Mouse (Mus musculus) mouse trophoblast stem cell (cell line): ENCODE results near the gene Tssc4.

Experiments
- in situ Hi-C, 2 experiments: fragments of 300-500 bp; cut with MseI, MboI; formaldehyde crosslinking; loops; 2 replicates in 1 of 2; 3 replicates in 1 of 2; pipeline ENCODE4 v1.15.1; 2025

Tssc4 gene

GRCm38 (mm10) chr7:143044826-143045206 is 24.2 kb upstream of the Tssc4 start:
- in situ Hi-C loops, result no loop called here

- in situ Hi-C loops, result no loop called here
Observed at GRCm38 (mm10) chr7:143046358-143046757, 22.7 kb upstream of the Tssc4 start.

DNA sequence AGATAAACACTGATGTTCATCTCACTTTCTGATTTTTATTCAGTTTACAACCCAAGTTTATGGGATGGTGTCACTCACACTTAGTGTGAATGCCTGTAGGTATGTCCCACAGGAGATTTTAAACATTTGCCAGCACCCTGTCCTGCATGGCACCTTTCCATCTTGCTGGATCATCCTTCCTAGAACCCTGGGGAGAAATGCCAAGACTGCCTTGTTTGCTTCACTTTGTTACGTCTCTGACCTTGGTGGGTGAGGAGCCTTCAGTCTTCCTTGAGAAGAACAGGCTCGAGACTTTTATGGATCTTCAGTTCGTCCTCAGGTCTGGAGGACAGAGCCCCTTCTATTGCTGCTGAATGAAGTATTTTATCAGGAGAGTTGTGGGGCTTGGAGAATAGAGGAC is 19.7 kb upstream of the Tssc4 start:
- in situ Hi-C loops, result no loop called here

GRCm38 (mm10) chr7:143049841-143050816 is 18.9 kb upstream of the Tssc4 start:
- in situ Hi-C loops, result no loop called here

GRCm38 (mm10) chr7:143051316-143051715 is 17.7 kb upstream of the Tssc4 start:
- in situ Hi-C loops, result no loop called here

DNA sequence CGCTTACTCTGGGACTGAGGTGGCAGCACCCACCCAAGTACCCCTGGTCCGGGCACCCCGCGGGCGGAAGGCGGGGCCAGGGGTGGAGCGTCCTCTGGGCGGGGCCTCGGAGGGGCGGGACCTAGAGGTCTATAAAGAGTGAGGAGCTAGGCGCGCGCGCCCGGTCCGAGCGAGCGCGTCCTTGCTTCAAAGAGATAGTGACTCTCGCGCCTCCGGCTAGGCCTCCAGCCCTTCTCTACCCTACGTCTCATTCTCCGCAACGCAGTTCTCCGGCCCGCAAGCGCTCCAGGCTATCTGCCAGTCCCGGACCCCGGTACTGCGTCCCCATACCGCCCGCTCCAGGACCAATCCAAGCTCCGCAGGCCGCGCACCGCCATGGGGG is 16.4 kb upstream of the Tssc4 start, which contains the start of gene Cd81:
Gene Cd81, plus strand, starts transcription at position 114 of the 382 bp plus-strand sequence.
- in situ Hi-C loops, result no loop called here

DNA sequence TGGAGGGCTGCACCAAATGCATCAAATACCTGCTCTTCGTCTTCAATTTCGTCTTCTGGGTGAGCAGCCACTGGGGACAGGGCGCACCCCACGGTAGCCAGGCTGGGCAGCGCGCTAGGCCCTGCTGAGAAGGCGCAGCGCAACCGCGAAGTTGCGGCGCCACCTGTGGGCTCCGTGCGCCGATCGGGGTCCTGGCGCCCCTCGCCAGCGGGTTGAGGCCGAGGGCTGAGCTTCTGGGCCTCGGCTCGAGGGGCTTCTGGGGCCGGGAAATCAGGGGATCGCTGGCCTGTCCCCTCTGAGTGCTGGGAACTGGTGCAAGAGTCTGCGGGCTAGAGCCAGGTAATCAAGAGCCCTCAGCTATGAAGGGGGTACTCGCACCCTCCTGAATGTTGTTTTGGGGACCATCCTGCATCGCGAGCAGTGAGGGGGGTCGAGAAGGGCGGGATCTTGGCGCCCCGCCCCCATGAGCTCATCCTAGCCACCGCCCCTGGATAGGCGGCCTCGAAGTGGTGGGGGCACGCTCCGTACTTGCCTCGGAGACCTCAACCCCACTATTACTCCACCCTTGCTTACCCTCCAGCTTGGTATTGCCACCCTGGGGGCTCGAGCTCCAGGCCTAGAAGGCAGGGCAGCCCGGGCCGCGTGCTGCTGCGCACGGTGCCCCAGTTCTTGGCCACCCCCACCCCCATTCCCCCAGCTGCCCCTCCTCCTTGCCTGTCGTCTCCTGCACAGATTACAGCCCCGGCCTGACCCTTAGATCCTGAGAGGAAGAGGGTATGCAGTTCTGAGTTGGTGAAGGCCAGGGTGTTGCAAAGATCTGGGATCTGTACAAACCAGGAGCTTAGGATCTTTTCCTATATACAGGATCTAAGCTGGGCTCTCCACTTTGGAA is 15.8 kb upstream of the Tssc4 start:
- in situ Hi-C loops, result no loop called here

- in situ Hi-C loops, result no loop called here
Observed at GRCm38 (mm10) chr7:143053961-143054611, 15.0 kb upstream of the Tssc4 start.

- in situ Hi-C loops, result no loop called here
Observed at GRCm38 (mm10) chr7:143054612-143054965, 14.5 kb upstream of the Tssc4 start.

DNA sequence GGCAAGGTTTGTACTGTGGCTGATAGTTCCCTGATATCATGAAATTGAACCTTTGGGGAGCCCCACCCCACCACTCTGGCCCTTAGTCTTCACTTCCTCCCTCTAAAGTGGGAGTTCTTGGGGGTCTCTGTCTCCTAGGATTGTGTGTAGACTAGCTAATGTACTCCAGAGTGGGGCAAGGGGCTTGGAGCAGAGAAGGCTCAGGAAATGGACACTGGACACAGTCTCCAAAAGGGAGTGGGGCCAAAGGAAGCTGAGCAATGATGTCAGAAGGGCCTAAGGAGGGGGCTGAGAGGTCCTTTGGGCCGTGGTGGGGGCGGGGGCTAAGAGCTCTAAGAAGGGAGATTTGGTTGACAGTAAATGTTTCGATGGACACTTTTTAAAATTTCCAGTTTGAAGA is 14.0 kb upstream of the Tssc4 start:
- in situ Hi-C loops, result no loop called here

- in situ Hi-C loops, result no loop called here
Observed at GRCm38 (mm10) chr7:143055499-143056186, 13.4 kb upstream of the Tssc4 start.

DNA sequence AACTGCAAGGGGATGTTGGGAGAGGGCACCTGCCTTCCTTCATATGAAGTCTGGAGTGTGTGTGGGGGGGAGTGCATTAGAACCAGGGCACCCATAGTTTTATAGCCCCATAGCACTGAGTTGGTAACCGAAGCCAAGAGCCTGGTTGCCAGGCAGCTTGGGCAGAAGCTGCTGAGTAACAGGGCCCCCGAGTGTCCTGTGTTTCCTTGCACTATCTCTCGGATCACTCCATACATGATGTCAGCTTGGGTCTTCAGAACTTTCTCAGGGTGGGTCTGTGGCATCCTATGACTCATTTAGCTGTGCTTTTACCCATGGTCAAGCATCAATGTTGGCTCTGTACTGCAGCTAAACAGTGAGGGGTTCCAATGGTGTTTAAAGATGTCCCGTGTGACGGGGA is 12.0 kb upstream of the Tssc4 start:
- in situ Hi-C loops, result no loop called here

DNA sequence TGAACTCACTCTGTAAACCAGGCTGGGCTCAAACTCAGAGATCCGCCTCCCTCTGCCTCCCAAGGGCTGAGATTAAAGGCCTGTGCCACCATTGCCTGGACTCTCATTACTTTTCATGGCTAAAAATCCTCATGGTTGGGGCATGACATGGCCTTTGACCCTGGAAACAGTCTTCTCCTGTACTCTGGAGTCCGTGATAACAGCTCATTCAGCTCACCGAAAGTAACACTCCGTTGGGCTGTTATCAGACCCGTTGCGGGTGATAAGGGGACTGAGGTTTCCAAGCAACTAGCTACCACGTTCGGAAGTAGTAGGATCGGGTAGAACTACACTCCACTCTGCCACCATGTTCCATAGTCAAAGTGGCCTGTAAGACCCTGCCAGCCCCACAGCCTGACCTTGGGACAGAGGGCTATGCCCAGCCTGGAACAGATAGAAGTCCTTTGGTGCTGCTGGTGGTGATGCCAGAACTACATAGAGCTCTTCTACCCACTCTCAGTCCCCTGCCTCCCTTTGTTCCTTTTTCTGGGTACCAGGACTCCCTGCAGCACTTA is 11.3 kb upstream of the Tssc4 start:
- in situ Hi-C loops, result no loop called here

DNA sequence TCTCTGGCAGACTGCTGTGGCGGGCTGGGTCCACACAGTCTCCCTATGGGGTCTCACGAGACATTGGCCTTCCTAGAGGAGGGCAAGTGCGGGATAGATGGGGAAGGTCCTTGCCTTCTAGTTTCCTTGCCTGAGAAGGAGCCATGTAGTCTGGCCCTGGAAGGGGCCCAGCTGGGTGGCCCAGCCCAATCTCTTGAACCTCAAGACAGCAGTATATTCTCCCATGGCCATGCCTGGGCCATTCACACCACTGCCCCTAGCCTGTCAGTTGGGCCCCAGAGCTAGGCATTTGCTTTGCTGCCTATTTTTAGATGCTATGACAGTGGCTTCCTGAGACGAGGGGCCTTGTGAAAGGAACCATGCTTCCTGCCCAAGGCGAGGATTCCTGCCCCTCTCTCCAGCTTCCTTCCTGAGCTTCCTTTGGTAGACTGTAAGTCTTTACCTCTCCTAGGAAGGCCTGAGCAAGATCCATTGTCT is 10.8 kb upstream of the Tssc4 start:
- in situ Hi-C loops, result no loop called here

DNA sequence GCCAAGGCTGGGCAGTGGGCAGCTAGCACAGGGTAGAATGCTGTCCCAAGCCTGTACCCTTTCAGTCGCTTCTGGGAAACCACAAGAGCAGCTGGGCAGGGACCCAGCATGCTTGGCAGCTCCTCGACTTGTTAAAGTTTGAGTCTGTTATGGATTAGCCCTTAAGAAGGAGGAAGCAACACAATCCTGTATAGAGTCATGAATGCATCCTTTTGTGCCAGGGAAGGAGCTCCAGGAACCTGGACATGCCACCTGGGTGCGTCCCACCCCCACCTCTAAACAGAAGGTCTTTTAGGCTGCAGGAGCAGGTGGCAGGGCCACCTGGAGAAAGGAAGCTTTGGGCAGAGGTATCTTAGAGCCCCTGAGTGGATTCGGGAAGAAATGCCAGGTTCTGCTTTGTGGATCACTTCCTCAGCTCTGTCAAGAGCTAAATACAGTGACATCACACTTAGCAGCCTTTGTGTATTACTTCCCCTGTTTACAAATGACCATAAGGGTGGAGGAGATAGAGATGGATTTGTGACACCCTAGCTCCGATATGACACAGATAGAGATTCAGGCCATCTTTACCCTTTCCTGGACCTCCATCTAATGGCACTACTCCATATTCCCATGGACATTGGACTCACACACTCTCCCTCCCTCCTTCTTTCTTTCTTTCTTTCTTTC is 9.7 kb upstream of the Tssc4 start:
- in situ Hi-C loops, result no loop called here

GRCm38 (mm10) chr7:143062704-143063103 is 6.3 kb upstream of the Tssc4 start:
- in situ Hi-C loops, result no loop called here

DNA sequence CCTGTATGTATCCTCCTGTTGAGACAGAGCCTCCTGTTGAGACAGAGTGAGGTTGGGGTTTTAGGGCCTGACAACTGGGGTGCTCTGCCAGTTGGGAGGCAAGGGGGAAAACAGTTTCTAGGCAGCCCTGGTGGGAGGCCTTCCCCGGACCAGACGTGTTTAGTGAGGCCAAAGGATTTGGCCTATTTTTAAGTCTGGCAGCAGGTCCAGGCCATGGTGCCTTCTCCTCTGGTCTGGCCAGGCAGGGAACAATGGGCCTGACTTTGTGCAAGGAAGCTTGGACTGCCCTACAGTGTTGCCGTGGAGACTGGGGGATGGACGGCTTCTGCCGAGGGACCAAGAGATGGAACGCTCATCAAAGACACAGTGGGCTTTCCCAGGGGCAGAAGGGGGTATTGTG is 4.8 kb upstream of the Tssc4 start:
- in situ Hi-C loops, result no loop called here

GRCm38 (mm10) chr7:143065692-143066091 is 3.4 kb upstream of the Tssc4 start:
- in situ Hi-C loops, result no loop called here

GRCm38 (mm10) chr7:143067469-143067868 is 1.6 kb upstream of the Tssc4 start:
- in situ Hi-C loops, result no loop called here

GRCm38 (mm10) chr7:143067897-143068296 is 1.2 kb upstream of the Tssc4 start:
- in situ Hi-C loops, result no loop called here
